Mouse (Mus musculus): Measurements from ENCODE around the gene H2-M5.
A peak's percentile ranks its signal among the peaks of the same experiment; 100 is the strongest.
"Not testable (repeated sequence)": the region's sequence is repeated elsewhere in the genome, so short reads cannot be mapped to it uniquely, and the experiment has no call there.

Gene H2-M5

GRCm38 (mm10) chr17:36989437-36989836 is at the start of gene H2-M5:
H2-M5 (minus strand) TSS chr17:36989537.
- DNase-seq (ENCODE audit: low spot score in 2 of 2) = no peak

GRCm38 (mm10) chr17:37029162-37029561 is 39.8 kb upstream of the H2-M5 start:
- DNase-seq (ENCODE audit: low spot score in 2 of 2) = no peak

GRCm38 (mm10) chr17:37028683-37029120 is 39.4 kb upstream of the H2-M5 start:
- peak; percentile 92 for DNase-seq (ENCODE audit: low spot score in 2 of 2)

- DNase-seq (ENCODE audit: low spot score in 2 of 2) = no peak
These were observed 38.9 kb upstream of the H2-M5 start for GRCm38 (mm10) chr17:37028212-37028611.

- no peak for DNase-seq (ENCODE audit: low spot score in 2 of 2)
These were observed 38.1 kb upstream of the H2-M5 start for GRCm38 (mm10) chr17:37027486-37027885.

- no peak for DNase-seq (ENCODE audit: low spot score in 2 of 2)
These were observed 37.1 kb upstream of the H2-M5 start for GRCm38 (mm10) chr17:37026425-37026824.

- DNase-seq (ENCODE audit: low spot score in 2 of 2) = no peak
These were observed 33.6 kb upstream of the H2-M5 start, which contains the start of gene Mog for GRCm38 (mm10) chr17:37022628-37023576. Mog (minus strand) TSS chr17:37023398.

GRCm38 (mm10) chr17:37019242-37019641 is 29.9 kb upstream of the H2-M5 start:
- DNase-seq (ENCODE audit: low spot score in 2 of 2) = not testable (repeated sequence)

DNA sequence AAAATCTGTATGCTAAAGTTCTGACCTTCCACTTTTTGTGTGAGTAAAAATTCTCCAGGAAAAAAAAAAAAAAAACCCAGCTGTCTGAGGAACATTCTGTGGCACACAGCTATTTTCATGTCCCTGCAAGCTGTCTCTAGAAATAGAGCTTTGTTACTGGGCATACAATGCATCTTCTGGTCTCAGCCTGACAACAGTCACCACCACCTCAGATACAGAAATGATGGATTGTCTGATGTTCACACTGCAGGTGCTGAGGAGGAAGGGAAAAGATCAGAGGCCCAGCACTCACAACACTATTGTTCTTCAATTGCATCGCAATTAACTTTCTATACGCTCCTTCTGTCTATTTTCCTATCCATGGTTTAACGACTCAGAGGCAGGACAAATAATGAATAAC is 29.0 kb upstream of the H2-M5 start:
- no peak for DNase-seq (ENCODE audit: low spot score in 2 of 2)

- DNase-seq (ENCODE audit: low spot score in 2 of 2) = no peak
These were observed 27.0 kb upstream of the H2-M5 start for GRCm38 (mm10) chr17:37016333-37016732.

DNA sequence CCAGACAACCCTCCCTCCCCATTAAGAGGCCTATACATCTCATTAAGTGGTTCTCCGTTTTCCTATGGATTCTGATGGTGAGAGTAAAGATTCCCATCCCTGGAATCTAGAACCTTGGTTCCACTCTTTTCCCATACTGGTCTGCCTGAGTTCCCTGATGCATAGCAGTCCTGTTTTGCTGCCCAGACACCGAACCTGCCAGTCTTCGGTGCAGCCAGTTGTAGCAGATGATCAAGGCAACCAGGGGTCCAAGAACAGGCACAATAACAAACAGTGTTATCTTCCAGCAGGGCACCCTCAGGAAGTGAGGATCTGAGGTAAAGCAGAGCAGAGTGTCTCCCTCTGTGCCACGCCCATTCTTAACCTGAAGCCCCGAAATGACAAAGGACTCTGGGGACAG is 22.8 kb upstream of the H2-M5 start:
- no peak for DNase-seq (ENCODE audit: low spot score in 2 of 2)

- DNase-seq (ENCODE audit: low spot score in 2 of 2) = no peak
These were observed 22.4 kb upstream of the H2-M5 start for GRCm38 (mm10) chr17:37011719-37012118.

DNA sequence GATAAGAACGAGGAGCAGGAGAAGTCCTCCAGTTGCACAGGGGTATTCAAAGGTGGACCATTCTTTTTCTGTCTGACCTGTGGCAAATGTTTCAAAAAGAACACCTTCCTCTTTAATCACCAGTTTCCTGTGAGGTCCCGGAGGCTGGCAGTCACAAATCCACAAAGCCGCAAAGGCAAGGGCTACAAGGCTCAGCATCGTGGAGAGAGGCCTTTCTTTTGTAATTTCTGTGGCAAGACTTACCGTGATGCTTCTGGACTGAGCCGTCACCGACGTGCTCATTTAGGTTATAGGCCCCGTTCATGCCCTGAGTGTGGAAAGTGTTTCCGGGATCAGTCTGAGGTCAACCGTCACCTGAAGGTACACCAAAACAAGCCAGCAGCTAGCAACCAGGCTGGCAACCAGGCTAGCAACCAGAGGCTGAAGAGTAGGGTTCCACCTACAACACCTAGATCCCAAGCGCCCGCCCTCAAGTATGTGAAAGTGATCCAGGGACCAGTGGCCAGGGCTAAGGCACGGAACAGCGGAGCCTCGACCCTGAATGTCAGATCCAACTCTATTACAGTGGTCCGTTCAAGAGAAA is 20.2 kb upstream of the H2-M5 start:
- no peak for DNase-seq (ENCODE audit: low spot score in 2 of 2)

- DNase-seq (ENCODE audit: low spot score in 2 of 2) = no peak
These were observed 18.8 kb upstream of the H2-M5 start for GRCm38 (mm10) chr17:37008161-37008560.

DNA sequence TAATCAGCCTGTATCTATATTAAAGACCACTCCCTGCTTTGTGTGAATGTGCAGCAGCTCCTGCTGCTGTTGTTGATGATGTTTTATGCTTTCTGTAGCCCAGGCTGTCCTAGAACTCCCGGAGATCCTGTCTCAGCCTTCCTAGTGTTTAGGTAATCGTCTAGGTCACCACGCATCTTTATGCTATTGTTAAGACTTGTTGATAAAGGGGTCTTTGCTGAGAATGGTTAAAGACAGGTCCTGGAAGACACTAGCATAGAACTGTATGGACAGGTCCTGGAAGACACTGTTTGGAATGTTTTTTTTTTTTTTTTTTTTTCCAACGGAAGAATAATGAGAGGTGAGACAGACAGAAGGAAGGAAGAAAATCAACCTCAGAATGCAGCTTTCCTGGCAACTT is 14.0 kb upstream of the H2-M5 start:
- DNase-seq (ENCODE audit: low spot score in 2 of 2) = no peak

- peak in 1 of 2 experiments; percentile 35 for DNase-seq (ENCODE audit: low spot score in 2 of 2)
These were observed 13.3 kb upstream of the H2-M5 start for GRCm38 (mm10) chr17:37002364-37003330.

GRCm38 (mm10) chr17:37000863-37001262 is 11.5 kb upstream of the H2-M5 start, which contains the start of gene Zfp57:
Zfp57 (plus strand) TSS chr17:37001163.
- DNase-seq (ENCODE audit: low spot score in 2 of 2) = no peak

DNA sequence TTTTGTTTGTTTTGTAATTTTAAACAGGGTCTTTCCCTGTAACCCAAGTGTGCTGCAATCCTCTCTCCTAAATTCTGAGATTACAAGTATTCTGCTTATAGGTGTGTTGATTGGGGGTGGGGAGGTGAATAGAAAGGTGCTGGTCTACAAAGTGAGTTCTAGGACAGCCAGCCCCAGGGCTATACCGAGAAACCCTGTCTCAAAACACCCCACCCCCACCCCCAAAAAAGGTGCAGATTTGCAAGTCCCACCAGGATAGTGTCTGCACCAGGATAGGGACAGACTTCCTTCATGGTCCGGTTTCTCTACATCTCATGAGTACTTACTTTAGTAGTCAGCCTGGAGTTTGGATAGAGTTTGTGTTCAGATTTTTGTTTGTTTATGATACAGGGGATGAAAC is 9.1 kb upstream of the H2-M5 start:
- DNase-seq (ENCODE audit: low spot score in 2 of 2) = no peak

- DNase-seq (ENCODE audit: low spot score in 2 of 2) = peak; percentile 35 to 69
These were observed 7.8 kb upstream of the H2-M5 start for GRCm38 (mm10) chr17:36997033-36997735.

DNA sequence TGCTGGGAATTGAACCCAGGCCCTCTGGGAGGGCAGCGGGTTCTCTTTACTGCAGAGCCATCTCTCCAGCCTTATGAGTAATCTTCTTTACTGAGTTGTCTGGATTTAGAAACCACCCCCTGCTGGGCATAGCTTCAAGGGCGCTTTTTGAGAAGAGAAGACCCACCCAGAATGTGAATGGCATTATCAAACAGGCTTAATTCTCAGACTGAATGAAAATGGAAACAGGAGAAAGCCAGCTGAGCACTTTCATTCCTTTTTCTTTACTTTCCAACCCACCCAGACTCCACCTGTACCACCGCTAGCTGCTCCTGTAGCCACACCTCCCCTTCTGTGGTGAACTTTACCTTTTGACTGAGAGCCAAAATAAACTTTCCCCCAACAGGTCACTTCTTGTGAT is 6.1 kb upstream of the H2-M5 start:
- no peak for DNase-seq (ENCODE audit: low spot score in 2 of 2)

GRCm38 (mm10) chr17:36994528-36994927 is 5.2 kb upstream of the H2-M5 start:
- DNase-seq (ENCODE audit: low spot score in 2 of 2) = no peak

Measured in frontal cortex, postnatal 14 days (tissue).